Mouse (Mus musculus) embryonic facial prominence, embryonic 14.5 days (tissue): ENCODE measurements around the gene F12. TPM values are rescaled to one million over a fixed set of nuclear protein-coding genes. Genes with fewer than 3 reads are reported as not detected.

ENCODE experiments used
- ATAC-seq: fragments of 200-750 bp; cut with Nextera tagmentation; 2 replicates; pipeline ENCODE4 v1.8.0; 2017; ENCODE audit warnings: low read depth, moderate number of reproducible peaks, moderate TSS enrichment
- DNase-seq: peaks from one replicate; pipeline ENCODE4 v3.0.0-alpha.2; 2015; ENCODE audit warnings: low spot score
- H3K27ac ChIP-seq: fragments of 300-500 bp; sonication (generic); replicated peaks from 2 replicates; pipeline ENCODE4 v1.5.1; 2014; ENCODE audit warnings: low read depth, mild to moderate bottlenecking, low read length, moderate library complexity
- H3K27me3 ChIP-seq: fragments of 300-500 bp; sonication (generic); replicated peaks from 2 replicates; pipeline ENCODE4 v1.6.1; 2014; ENCODE audit warnings: low read length; ENCODE audit not compliant: control insufficient read depth, insufficient read depth
- H3K36me3 ChIP-seq: fragments of 300-500 bp; sonication (generic); 2 replicates; pipeline ENCODE4 v1.6.1; 2014; ENCODE audit warnings: low read length, mixed read lengths; ENCODE audit not compliant: control insufficient read depth, insufficient read depth
- H3K4me1 ChIP-seq: fragments of 300-500 bp; sonication (generic); 2 replicates; pipeline ENCODE4 v1.6.1; 2014; ENCODE audit warnings: antibody characterized with exemption, low read length; ENCODE audit not compliant: control insufficient read depth, insufficient read depth
- H3K4me2 ChIP-seq: fragments of 300-500 bp; sonication (generic); 2 replicates; pipeline ENCODE4 v1.6.1; 2014; ENCODE audit warnings: low read depth, mild to moderate bottlenecking, low read length, moderate library complexity, mixed read lengths
- H3K4me3 ChIP-seq: fragments of 300-500 bp; sonication (generic); 2 replicates; pipeline ENCODE4 v1.5.1; 2014; ENCODE audit warnings: low read depth, mild to moderate bottlenecking, low read length
- H3K9ac ChIP-seq: fragments of 300-500 bp; sonication (generic); 2 replicates; pipeline ENCODE4 v1.6.1; 2014; ENCODE audit warnings: low read depth, mild to moderate bottlenecking, low read length, moderate library complexity, mixed read lengths
- H3K9me3 ChIP-seq: fragments of 300-500 bp; sonication (generic); 2 replicates; pipeline ENCODE4 v1.6.1; 2016; ENCODE audit warnings: low read length; ENCODE audit not compliant: control insufficient read depth
- WGBS: fragments of 180-500 bp; shearing (Covaris S2); extraction: QIAGEN DNeasy Blood & Tissue Kit; methylation state at CpG from one replicate; pipeline ENCODE4 v1.1.7; 2014; 5-methylcytosine and 5-hydroxymethylcytosine counted together
- polyA plus RNA-seq: library from polyadenylated mRNA; unstranded; fragments of >200 nt; fragmentation: Nextera tagmentation; extraction: Ambion mirVana; gene quantifications from 2 replicates; pipeline ENCODE4 v1.2.1, GENCODE M21; 2014

F12 gene
- polyA plus RNA-seq, 1 experiment from 2014 or later = not detected

- no peak overlapping the region for H3K4me2 ChIP-seq
- DNase-seq = no peak
- no peaks in the 10 kb centered on the region for H3K9me3 ChIP-seq
- H3K27me3 ChIP-seq = no peaks in the 10 kb centered on the region
- H3K4me1 ChIP-seq = peaks cover 12% of the 10 kb centered on the region
- WGBS = 50% methylated on average over 2 of the region's 2 CpGs
- no peak overlapping the region for H3K27ac ChIP-seq
- H3K4me3 ChIP-seq = no peak overlapping the region
- no peak overlapping the region for H3K9ac ChIP-seq
- peaks cover 40% of the 10 kb centered on the region for H3K36me3 ChIP-seq
- ATAC-seq = no peak
These were observed 36.4 kb upstream of the F12 start for GRCm38 (mm10) chr13:55462965-55463364.

- no peaks in the 10 kb centered on the region for H3K4me1 ChIP-seq
- no peak overlapping the region for H3K4me3 ChIP-seq
- H3K27ac ChIP-seq = no peak overlapping the region
- 91% methylated on average over 16 of the region's 16 CpGs for WGBS
- H3K36me3 ChIP-seq = peaks cover 72% of the 10 kb centered on the region
- H3K9me3 ChIP-seq = no peaks in the 10 kb centered on the region
- ATAC-seq = no peak
- DNase-seq = no peak
- H3K27me3 ChIP-seq = no peaks in the 10 kb centered on the region
- H3K9ac ChIP-seq = no peak overlapping the region
- no peak overlapping the region for H3K4me2 ChIP-seq
These were observed 25.4 kb upstream of the F12 start for GRCm38 (mm10) chr13:55451785-55452549.

- no peaks in the 10 kb centered on the region for H3K27me3 ChIP-seq
- no peak overlapping the region for H3K4me2 ChIP-seq
- H3K9ac ChIP-seq = no peak overlapping the region
- H3K4me3 ChIP-seq = no peak overlapping the region
- ATAC-seq = no peak
- H3K27ac ChIP-seq = no peak overlapping the region
- no peak for DNase-seq
- peaks cover 5% of the 10 kb centered on the region for H3K4me1 ChIP-seq
- no peaks in the 10 kb centered on the region for H3K9me3 ChIP-seq
- WGBS = 85% methylated on average over 10 of the region's 10 CpGs
- H3K36me3 ChIP-seq = peaks cover 66% of the 10 kb centered on the region
These were observed 24.7 kb upstream of the F12 start for GRCm38 (mm10) chr13:55451296-55451695.

- H3K27ac ChIP-seq = no peak overlapping the region
These were observed 24.0 kb upstream of the F12 start for GRCm38 (mm10) chr13:55450511-55450980.

GRCm38 (mm10) chr13:55449679-55450441 lies 23.3 kb upstream of the F12 start:
- no peak for ATAC-seq
- peaks cover 9% of the 10 kb centered on the region for H3K4me1 ChIP-seq
- no peak overlapping the region for H3K4me2 ChIP-seq
- H3K4me3 ChIP-seq = no peak overlapping the region
- H3K9ac ChIP-seq = no peak overlapping the region
- 87% methylated on average over 17 of the region's 17 CpGs for WGBS
- H3K27me3 ChIP-seq = no peaks in the 10 kb centered on the region
- no peaks in the 10 kb centered on the region for H3K9me3 ChIP-seq
- no peak for DNase-seq
- no peak overlapping the region for H3K27ac ChIP-seq
- peaks cover 52% of the 10 kb centered on the region for H3K36me3 ChIP-seq

More at GRCm38 (mm10) chr13:55450511-55450980, 24.0 kb upstream of the F12 start:
- H3K9ac ChIP-seq = no peak overlapping the region
- ATAC-seq (no peak), DNase-seq (no peak)
- no peaks in the 10 kb centered on the region for H3K9me3 ChIP-seq
- peaks cover 9% of the 10 kb centered on the region for H3K4me1 ChIP-seq
- no peak overlapping the region for H3K4me3 ChIP-seq
- WGBS = 90% methylated on average over 11 of the region's 11 CpGs
- H3K4me2 ChIP-seq = no peak overlapping the region
- H3K36me3 ChIP-seq = peaks cover 59% of the 10 kb centered on the region
- no peaks in the 10 kb centered on the region for H3K27me3 ChIP-seq

GRCm38 (mm10) chr13:55449205-55449604 lies 22.6 kb upstream of the F12 start:
- H3K4me3 ChIP-seq = no peak overlapping the region
- H3K27me3 ChIP-seq = no peaks in the 10 kb centered on the region
- ATAC-seq (no peak), DNase-seq (no peak)
- no peaks in the 10 kb centered on the region for H3K9me3 ChIP-seq
- H3K4me1 ChIP-seq = peaks cover 9% of the 10 kb centered on the region
- H3K9ac ChIP-seq = no peak overlapping the region
- no peak overlapping the region for H3K27ac ChIP-seq
- peaks cover 45% of the 10 kb centered on the region for H3K36me3 ChIP-seq
- no peak overlapping the region for H3K4me2 ChIP-seq
- 91% methylated on average over 8 of the region's 9 CpGs for WGBS

- no peak overlapping the region for H3K4me3 ChIP-seq
- peaks cover 9% of the 10 kb centered on the region for H3K4me1 ChIP-seq
- H3K27me3 ChIP-seq = no peaks in the 10 kb centered on the region
- peaks cover 34% of the 10 kb centered on the region for H3K36me3 ChIP-seq
- no peak overlapping the region for H3K27ac ChIP-seq
- H3K9me3 ChIP-seq = no peaks in the 10 kb centered on the region
- no peak overlapping the region for H3K4me2 ChIP-seq
- WGBS = 91% methylated on average over 5 of the region's 5 CpGs
- DNase-seq = no peak
- no peak overlapping the region for H3K9ac ChIP-seq
- ATAC-seq = no peak
These were observed 21.5 kb upstream of the F12 start for GRCm38 (mm10) chr13:55448131-55448530.

GRCm38 (mm10) chr13:55447543-55447943 lies 20.9 kb upstream of the F12 start:
- no peak for DNase-seq
- Histone ChIP-seq H3K27ac (no peak overlapping the region), H3K9ac (no peak overlapping the region), H3K27me3 (no peaks in the 10 kb centered on the region), H3K36me3 (peaks cover 29% of the 10 kb centered on the region), H3K9me3 (no peaks in the 10 kb centered on the region), H3K4me3 (no peak overlapping the region), H3K4me2 (no peak overlapping the region), H3K4me1 (peaks cover 9% of the 10 kb centered on the region)
- 39% methylated on average over 3 of the region's 3 CpGs for WGBS
- ATAC-seq = no peak
